Mouse (Mus musculus) yolk sac, embryonic 10.5 days (tissue): ENCODE results near the gene Wfdc2.
A peak's percentile ranks its signal among the peaks of the same experiment; 100 is the strongest.

Source experiments
- DNase-seq: peaks from one replicate; pipeline ENCODE4 v3.0.0-alpha.2; 2017; ENCODE audit warnings: low spot score

Gene Wfdc2

DNA sequence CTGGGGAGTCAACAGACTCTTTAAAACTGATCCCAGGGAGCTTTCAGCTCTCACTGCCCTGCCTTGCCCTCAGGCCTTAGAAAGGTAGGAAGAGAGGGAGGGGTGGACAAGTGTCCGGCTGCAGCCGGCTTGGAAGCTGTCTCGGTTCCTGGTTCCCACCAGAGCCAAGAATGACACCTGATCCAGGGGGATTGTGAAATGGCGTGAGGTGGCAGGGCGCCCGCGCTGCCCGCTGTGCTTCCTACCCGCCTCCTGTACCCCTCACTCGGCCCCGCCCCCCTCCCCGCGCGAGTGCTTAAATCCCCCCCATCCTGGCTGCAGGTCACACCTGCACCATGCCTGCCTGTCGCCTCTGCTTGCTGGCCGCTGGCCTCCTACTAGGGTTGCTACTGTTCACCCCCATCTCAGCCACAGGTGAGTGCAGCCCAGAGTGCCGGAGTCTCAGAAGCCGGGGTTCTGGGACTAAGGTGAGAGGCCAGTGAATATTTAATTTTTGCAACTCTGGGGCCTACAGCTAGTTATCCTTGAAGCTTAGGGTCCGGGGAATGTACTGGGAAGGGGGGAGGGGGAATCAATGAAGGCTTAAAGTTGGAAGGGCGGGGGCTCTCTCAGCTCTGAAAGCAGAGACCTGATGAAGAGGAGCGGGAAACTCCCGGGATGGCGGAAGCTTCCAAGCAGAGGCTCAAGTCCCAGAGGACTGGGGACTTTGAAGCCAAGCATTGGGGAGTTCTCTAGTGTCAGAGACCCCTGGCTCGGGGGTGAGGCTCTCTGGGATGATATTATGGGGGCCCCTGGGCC is at the start of gene Wfdc2:
Wfdc2 (plus strand) TSS at position 23 of the 798 bp plus-strand sequence.
- no peak for DNase-seq

DNA sequence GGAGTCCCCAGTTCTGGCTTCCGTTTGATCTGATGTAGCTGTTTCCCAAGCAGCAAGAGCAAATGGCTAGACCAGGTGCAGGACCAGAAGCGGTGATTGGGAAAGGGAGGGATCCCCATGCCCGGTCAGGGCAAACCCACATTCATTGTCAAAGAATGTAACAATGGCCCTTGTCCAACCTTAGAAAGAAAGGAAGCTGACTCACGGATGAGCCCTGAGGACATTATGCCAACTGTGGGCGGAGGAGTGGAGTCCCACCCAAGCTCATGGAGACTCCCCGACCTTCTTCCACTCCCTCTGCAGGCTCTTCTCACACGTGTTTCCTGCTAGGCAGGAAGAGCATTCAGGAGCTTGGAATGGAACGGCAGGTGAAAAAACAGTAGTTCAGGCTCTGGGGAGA is 48.8 kb upstream of the Wfdc2 start:
- no peak for DNase-seq

DNA sequence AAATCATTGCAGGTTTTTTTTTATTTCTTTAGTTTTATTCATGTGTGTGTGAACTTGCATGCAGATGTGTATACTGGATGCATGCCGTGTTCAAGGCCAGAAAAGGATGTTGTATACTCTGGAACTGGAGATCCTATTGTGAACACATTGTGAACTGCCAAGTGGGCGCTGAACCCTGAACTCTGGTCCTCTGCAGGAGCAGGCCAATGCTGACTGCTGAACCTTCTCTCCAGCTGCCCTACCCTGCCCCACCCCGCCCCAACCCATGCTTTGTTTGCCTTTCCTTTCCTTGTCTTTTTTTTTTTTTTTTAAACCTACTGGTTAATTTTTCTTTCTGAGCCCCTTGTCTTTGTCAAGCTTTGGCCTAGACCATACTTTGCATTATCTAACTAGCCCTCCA is 47.3 kb upstream of the Wfdc2 start:
- DNase-seq, result peak; percentile 65

- DNase-seq, result no peak
Measured at GRCm38 (mm10) chr2:164515897-164516296, 46.3 kb upstream of the Wfdc2 start.

GRCm38 (mm10) chr2:164516592-164516991 is 45.6 kb upstream of the Wfdc2 start:
- no peak for DNase-seq

GRCm38 (mm10) chr2:164517485-164518221 is 44.6 kb upstream of the Wfdc2 start:
- peak; percentile 54 for DNase-seq

DNA sequence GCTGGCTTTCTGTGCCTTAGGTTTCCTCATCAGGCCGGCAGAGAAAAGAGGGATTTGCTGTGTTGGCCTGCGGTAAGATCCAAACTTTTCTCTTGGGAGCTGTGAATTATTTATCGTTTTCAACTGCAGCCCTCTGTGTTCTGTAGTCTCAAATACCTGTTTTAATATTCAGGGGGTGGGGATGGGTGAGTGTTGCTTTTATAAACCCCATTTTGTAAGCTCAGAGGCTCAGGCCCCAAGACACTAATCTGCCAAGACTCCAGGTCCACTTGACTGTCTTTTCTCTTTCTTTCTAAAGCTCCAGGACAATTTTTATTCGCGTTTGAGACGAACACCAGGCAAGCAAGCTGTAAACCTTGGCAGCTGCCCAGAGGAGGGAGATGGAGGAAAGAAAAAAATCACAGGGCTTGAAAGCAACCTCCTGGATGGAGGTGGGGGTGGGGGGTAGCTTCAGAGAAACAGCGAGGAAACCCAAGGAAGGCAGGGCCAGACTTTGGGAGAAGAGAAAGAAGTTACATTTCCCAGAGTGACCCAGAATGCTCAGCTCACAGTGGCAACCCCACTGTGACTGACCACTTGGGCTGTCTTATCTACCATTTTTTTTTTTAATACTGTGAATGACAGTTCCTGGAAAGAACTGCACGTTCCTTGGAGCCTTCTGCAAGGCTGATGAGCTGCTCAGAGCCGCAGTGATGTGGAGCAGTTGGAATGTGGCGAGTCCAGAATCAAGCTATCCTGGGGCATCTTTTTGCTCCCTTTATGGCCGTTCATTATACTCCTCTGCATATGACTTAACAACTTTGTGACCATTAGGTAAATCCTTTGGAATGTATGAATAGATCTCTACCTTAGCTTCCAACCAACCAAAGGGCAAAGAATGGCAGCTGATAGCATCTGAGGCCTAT is 43.7 kb upstream of the Wfdc2 start:
- no peak for DNase-seq

- DNase-seq, result no peak
Measured at GRCm38 (mm10) chr2:164519171-164519526, 43.1 kb upstream of the Wfdc2 start.

- peak; percentile 48 for DNase-seq
Measured at GRCm38 (mm10) chr2:164520782-164521181, 41.4 kb upstream of the Wfdc2 start.

GRCm38 (mm10) chr2:164521841-164522240 is 40.4 kb upstream of the Wfdc2 start:
- no peak for DNase-seq

- no peak for DNase-seq
Measured at GRCm38 (mm10) chr2:164522280-164522679, 39.9 kb upstream of the Wfdc2 start.

- peak; percentile 22 for DNase-seq
Measured at GRCm38 (mm10) chr2:164523301-164523773, 38.9 kb upstream of the Wfdc2 start.

DNA sequence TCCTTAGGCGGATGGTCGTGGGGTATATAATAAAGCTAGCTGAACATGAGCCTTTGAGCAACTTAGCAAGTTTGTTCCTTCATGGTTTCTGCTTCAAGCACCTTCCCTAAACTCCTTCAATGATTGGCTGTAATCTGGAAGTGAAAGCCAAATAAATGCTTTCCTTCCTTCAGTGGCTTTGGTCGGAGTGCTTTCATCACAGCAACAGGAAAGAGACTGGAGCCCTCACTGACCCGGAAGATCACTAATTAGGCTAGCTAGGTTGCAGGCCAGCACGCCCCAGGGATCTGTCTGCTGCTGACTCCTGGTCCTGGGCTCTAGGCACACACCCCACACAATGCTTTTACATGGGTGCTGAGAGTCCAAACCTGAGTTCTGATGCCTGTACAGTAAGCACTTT is 33.7 kb upstream of the Wfdc2 start:
- no peak for DNase-seq

DNA sequence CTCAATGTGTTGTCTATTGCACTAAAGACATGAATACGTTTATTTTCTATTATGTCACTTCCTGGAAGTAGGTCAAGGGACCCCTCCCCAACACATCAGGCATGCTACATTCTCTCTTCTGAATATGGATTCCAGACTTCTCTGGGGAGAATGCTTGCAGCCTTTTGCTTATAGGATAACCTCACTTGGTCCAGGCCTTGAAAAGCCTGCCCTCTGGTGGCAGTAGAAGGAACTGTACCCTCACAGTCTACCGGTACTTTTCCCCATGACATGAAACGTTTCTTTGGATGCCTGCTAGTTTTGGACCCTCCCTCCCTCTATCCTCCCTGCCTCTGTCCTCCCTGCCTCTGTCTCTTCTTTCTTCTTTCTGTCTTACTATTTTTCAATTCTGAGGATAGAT is 31.0 kb upstream of the Wfdc2 start:
- DNase-seq, result peak; percentile 35

GRCm38 (mm10) chr2:164534315-164534714 is 27.9 kb upstream of the Wfdc2 start:
- DNase-seq, result no peak

- no peak for DNase-seq
Measured at GRCm38 (mm10) chr2:164537003-164537402, 25.2 kb upstream of the Wfdc2 start.

GRCm38 (mm10) chr2:164540652-164541427 is 21.4 kb upstream of the Wfdc2 start:
- peak; percentile 49 for DNase-seq

DNA sequence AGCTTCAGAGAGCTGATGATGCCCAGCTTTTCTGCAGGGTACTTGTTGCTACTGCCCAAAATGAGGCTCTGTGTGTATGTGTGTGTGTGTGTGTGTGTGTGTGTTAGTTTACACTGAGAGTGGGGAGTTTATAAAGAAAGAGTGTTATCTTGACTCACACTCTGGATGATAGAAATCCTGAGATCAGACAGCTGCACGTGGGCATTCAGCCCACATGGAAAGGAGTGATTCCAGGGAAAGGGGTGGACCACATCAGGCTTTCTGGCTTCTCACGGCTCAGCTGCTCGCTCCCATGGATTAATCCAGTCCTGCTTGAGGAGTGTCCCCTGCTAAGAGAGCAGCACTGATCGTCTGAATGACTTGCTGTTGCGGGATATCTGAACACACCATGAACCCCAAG is 20.1 kb upstream of the Wfdc2 start:
- DNase-seq, result no peak

DNA sequence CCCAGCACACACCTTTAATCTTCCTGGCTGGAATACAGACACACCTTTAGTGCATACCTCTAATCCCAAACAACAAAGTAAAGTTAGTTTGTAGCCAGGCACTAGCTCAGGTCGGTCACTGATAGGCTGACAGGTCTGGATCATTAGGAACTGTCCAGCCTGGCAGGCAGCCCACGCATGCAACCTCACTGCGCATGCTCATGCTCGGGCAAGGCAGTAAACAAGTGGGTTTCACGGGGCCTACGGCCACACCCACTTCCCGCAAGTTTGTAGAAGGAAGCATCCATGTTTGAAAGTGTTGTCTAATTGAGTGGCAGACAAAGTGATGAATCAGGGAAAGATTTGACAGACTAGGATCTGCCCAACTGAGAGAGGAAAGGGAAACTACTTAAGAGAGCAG is 19.6 kb upstream of the Wfdc2 start:
- DNase-seq, result no peak

DNA sequence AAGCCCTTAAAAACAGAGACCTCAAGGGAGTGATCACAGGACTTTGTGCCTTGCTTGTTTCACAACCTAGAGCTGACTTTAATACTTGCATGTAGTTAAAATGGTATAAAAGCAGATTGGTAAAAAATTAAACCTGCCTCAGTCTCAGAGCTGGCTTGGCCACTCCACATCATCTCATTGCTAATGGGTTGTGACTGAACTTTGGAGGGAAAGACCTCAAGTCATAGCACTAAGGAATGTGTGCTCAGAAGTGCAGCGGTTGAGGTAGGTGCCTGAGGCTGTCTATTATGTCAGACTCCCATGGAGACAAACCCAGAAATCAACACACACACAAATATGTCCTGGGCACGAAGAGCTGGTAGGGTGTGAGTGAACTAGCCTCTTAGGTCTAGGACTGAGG is 18.5 kb upstream of the Wfdc2 start:
- DNase-seq, result no peak

GRCm38 (mm10) chr2:164544454-164545097 is 17.6 kb upstream of the Wfdc2 start:
- DNase-seq, result no peak
